Mouse (Mus musculus): ENCODE data around the gene Nop53.

Gene Nop53

GRCm38 (mm10) chr7:15945721-15946536 lies at the start of gene Nop53:
TSS of gene Nop53 (minus strand) at chr7:15946074.
- Histone ChIP-seq H3K27me3 (ENCODE audit: control insufficient read depth, insufficient read depth, low read length, poor library complexity, severe bottlenecking) (no peaks in the 10 kb centered on the region), H3K36me3 (ENCODE audit: control insufficient read depth, insufficient read depth, low read length, poor library complexity, severe bottlenecking) (peaks cover 16% of the 10 kb centered on the region)
- peak; percentile 98 for DNase-seq (ENCODE audit: low read depth, low spot score)

GRCm38 (mm10) chr7:15993789-15994188 lies 47.9 kb upstream of the Nop53 start:
- Histone ChIP-seq H3K27me3 (ENCODE audit: control insufficient read depth, insufficient read depth, low read length, poor library complexity, severe bottlenecking) (no peaks in the 10 kb centered on the region), H3K36me3 (ENCODE audit: control insufficient read depth, insufficient read depth, low read length, poor library complexity, severe bottlenecking) (no peaks in the 10 kb centered on the region; the same call in none of the 2 replicates)
- no peak for DNase-seq (ENCODE audit: low read depth, low spot score)

DNA sequence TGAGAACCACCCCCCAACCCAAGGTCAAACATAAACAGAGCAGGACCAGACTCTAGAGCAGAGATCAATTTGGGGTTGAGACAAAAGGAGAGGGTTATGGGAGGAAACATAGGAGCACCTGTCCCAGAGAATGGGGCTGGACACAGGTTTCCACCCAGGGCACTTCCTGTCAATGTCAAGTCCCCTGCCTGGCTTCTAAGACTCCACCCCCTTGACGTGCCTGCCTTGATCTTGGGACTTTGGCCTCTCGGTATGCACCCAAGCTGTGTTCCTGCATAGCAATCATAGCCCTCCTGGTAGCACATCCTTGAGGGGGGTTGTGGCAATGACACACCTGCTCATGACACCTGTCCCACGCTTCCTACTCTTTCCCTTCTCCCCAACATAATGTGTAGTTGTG lies 47.3 kb upstream of the Nop53 start:
- DNase-seq (ENCODE audit: low read depth, low spot score): no peak
- no peaks in the 10 kb centered on the region for H3K27me3 ChIP-seq (ENCODE audit: control insufficient read depth, insufficient read depth, low read length, poor library complexity, severe bottlenecking)
- H3K36me3 ChIP-seq (ENCODE audit: control insufficient read depth, insufficient read depth, low read length, poor library complexity, severe bottlenecking): no peaks in the 10 kb centered on the region; the same call in none of the 2 replicates

- H3K36me3 ChIP-seq (ENCODE audit: control insufficient read depth, insufficient read depth, low read length, poor library complexity, severe bottlenecking): peaks cover 6% of the 10 kb centered on the region
- H3K27me3 ChIP-seq (ENCODE audit: control insufficient read depth, insufficient read depth, low read length, poor library complexity, severe bottlenecking): no peaks in the 10 kb centered on the region
- DNase-seq (ENCODE audit: low read depth, low spot score): no peak
Observed at GRCm38 (mm10) chr7:15991764-15992163, 45.9 kb upstream of the Nop53 start.

DNA sequence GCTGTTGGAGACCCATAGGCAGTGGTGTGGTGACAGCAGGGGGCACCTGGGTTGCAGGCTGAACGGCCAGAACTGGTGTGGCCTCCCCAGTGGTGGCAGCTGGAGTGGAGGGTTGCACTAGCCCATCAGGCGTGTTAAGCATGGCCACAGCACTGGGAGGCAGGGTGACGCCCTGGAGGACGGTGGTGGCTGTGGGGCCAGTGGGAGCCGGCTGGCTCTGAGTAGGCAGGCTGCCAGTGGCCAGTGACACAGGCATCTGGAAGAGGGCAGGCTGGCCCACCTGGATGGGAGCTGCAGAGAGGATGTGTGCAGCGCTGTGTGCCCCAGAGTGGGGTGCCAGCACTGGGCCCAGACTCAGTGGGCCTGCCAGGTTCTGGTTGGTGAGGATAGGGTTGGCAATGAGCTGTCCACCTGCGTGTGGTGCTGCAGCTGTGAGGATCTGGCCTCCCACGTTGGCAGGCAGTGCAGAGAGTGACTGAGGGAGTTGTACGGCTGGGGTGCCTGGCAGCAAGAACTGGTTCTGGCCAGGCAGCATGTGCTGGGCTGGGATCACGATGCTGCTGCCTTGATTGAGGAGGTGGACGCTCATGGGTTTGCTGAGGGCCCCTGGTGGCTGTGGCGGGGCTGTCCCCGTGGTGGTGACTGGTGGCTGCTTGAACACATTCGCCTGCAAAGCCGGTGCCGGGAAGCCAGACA lies 41.9 kb upstream of the Nop53 start:
- Histone ChIP-seq H3K36me3 (ENCODE audit: control insufficient read depth, insufficient read depth, low read length, poor library complexity, severe bottlenecking) (peaks cover 6% of the 10 kb centered on the region), H3K27me3 (ENCODE audit: control insufficient read depth, insufficient read depth, low read length, poor library complexity, severe bottlenecking) (no peaks in the 10 kb centered on the region)
- DNase-seq (ENCODE audit: low read depth, low spot score): no peak

DNA sequence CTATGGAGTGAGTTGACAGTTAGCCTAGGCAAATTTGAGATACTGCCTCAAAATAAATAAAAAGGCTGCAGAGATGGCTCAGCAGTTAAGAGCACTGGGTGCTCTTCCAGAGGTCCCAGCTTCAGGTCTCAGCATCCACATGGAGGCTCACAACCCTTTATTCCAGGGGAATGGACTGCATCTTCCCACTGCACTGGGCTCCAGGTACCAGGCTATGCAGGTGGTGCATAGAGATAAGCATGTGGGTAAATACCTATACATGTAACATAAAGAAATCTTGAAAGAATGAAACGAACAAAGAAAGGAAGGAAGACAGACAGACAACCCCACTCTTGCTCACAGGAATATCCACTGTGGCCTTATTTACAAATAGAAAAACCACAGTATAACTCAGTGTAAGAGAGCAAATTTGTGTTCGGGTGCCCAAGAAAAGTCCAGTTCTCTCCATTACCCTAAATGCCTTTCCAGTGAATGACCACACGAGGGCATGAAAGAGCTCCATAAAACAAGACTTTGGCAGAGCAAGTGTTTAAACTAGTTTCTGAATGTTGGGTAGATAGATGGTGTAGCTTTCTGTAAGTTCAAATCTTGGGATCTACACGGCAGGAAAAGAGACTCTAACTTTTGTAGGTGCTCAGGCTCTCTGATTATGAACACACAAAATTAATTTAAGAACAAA lies 37.0 kb upstream of the Nop53 start:
- DNase-seq (ENCODE audit: low read depth, low spot score): peak; percentile 80
- H3K36me3 ChIP-seq (ENCODE audit: control insufficient read depth, insufficient read depth, low read length, poor library complexity, severe bottlenecking): peaks cover 16% of the 10 kb centered on the region
- H3K27me3 ChIP-seq (ENCODE audit: control insufficient read depth, insufficient read depth, low read length, poor library complexity, severe bottlenecking): no peaks in the 10 kb centered on the region

GRCm38 (mm10) chr7:15981538-15981937 lies 35.7 kb upstream of the Nop53 start:
- Histone ChIP-seq H3K27me3 (ENCODE audit: control insufficient read depth, insufficient read depth, low read length, poor library complexity, severe bottlenecking) (no peaks in the 10 kb centered on the region), H3K36me3 (ENCODE audit: control insufficient read depth, insufficient read depth, low read length, poor library complexity, severe bottlenecking) (peaks cover 10% of the 10 kb centered on the region)
- no peak for DNase-seq (ENCODE audit: low read depth, low spot score)

DNA sequence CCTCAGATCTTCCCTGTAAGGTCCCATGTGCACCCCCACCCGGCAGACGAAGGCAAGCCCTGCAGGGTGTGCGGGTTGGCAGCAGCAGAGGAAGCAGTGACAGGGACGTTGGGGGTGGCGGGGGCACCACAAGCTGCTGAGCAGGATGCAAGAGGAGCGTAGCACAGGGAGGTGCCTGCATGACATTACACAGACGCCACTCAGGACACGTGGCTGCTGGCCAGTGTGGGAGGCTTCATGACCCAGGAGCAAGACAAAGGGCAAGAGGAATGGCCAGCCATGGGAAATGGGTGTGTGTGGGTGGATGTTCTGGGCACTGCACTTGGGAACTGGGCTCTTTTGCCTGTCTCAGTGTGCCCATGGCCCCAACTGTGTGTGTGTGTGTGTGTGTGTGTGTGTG lies 34.4 kb upstream of the Nop53 start:
- no peak for DNase-seq (ENCODE audit: low read depth, low spot score)
- H3K27me3 ChIP-seq (ENCODE audit: control insufficient read depth, insufficient read depth, low read length, poor library complexity, severe bottlenecking): no peaks in the 10 kb centered on the region
- H3K36me3 ChIP-seq (ENCODE audit: control insufficient read depth, insufficient read depth, low read length, poor library complexity, severe bottlenecking): peaks cover 14% of the 10 kb centered on the region

GRCm38 (mm10) chr7:15975904-15976303 lies 30.0 kb upstream of the Nop53 start:
- H3K27me3 ChIP-seq (ENCODE audit: control insufficient read depth, insufficient read depth, low read length, poor library complexity, severe bottlenecking): no peaks in the 10 kb centered on the region
- peaks cover 26% of the 10 kb centered on the region for H3K36me3 ChIP-seq (ENCODE audit: control insufficient read depth, insufficient read depth, low read length, poor library complexity, severe bottlenecking)
- peak; percentile 62 for DNase-seq (ENCODE audit: low read depth, low spot score)

GRCm38 (mm10) chr7:15975451-15975850 lies 29.6 kb upstream of the Nop53 start:
- Histone ChIP-seq H3K36me3 (ENCODE audit: control insufficient read depth, insufficient read depth, low read length, poor library complexity, severe bottlenecking) (peaks cover 26% of the 10 kb centered on the region), H3K27me3 (ENCODE audit: control insufficient read depth, insufficient read depth, low read length, poor library complexity, severe bottlenecking) (no peaks in the 10 kb centered on the region)
- DNase-seq (ENCODE audit: low read depth, low spot score): no peak

DNA sequence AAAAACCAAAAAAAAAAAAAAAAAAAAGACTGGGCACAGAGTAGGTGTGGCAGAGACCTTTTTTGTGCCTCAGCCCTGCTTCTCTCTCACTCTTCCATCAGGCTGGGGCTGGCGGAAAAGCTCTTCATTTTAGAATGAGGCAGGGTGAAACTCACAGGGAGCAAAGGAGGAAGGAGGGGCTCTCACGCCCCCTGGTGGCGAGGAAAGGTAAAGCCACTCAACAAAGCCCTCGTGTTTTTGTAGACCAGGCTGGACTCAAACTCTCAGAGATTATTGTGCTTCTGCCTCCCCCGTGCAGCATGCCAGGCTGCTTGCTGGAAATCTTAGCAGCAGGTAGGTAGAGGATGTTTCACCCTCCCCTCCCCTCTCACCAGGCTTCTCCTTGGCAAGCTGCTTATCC lies 28.8 kb upstream of the Nop53 start:
- H3K27me3 ChIP-seq (ENCODE audit: control insufficient read depth, insufficient read depth, low read length, poor library complexity, severe bottlenecking): no peaks in the 10 kb centered on the region
- H3K36me3 ChIP-seq (ENCODE audit: control insufficient read depth, insufficient read depth, low read length, poor library complexity, severe bottlenecking): peaks cover 24% of the 10 kb centered on the region
- DNase-seq (ENCODE audit: low read depth, low spot score): peak; percentile 83

GRCm38 (mm10) chr7:15972247-15972646 lies 26.4 kb upstream of the Nop53 start:
- Histone ChIP-seq H3K27me3 (ENCODE audit: control insufficient read depth, insufficient read depth, low read length, poor library complexity, severe bottlenecking) (no peaks in the 10 kb centered on the region), H3K36me3 (ENCODE audit: control insufficient read depth, insufficient read depth, low read length, poor library complexity, severe bottlenecking) (peaks cover 16% of the 10 kb centered on the region)
- no peak for DNase-seq (ENCODE audit: low read depth, low spot score)

DNA sequence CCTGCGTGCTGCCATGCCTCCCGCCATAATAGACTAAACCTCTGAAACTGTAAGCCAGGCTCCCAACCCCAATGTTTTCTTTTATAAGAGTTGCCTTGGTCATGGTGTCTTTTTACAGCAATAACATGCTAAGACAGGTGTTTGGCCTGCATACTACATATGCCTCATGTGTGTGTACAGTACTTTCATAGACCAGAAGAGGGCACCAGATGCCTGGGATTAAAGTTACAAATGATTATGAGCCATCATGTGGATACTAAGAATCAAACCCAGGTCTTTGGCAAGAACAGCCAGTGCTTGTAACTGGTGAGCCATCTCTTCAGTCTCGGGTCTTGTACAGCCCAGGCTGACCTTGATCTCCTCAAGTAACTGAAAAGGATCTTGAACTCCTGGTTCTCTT lies 23.8 kb upstream of the Nop53 start:
- peak; percentile 41 for DNase-seq (ENCODE audit: low read depth, low spot score)
- peaks cover 10% of the 10 kb centered on the region for H3K36me3 ChIP-seq (ENCODE audit: control insufficient read depth, insufficient read depth, low read length, poor library complexity, severe bottlenecking)
- H3K27me3 ChIP-seq (ENCODE audit: control insufficient read depth, insufficient read depth, low read length, poor library complexity, severe bottlenecking): no peaks in the 10 kb centered on the region

DNA sequence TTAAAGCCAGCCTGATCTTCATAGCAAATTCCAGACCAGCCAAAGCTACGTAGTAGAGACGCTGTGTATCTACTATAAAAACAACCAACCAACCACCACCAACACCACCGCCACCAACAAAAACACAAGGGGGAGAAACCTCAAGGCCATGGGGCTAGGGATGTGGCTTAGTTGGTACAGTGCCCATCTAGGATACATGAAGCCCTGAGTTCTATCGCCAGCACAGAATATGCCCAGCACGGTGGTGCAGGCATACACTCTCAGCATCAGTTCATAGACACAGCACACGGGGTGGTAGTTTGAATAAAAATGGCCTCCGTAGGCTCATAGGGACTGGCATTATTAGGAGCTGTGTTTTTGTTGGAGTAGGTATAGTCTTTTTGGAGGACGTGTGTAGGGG lies 22.4 kb upstream of the Nop53 start:
- no peak for DNase-seq (ENCODE audit: low read depth, low spot score)
- H3K36me3 ChIP-seq (ENCODE audit: control insufficient read depth, insufficient read depth, low read length, poor library complexity, severe bottlenecking): peaks cover 5% of the 10 kb centered on the region; the same call in 1 of the 2 replicates
- no peaks in the 10 kb centered on the region for H3K27me3 ChIP-seq (ENCODE audit: control insufficient read depth, insufficient read depth, low read length, poor library complexity, severe bottlenecking)

DNA sequence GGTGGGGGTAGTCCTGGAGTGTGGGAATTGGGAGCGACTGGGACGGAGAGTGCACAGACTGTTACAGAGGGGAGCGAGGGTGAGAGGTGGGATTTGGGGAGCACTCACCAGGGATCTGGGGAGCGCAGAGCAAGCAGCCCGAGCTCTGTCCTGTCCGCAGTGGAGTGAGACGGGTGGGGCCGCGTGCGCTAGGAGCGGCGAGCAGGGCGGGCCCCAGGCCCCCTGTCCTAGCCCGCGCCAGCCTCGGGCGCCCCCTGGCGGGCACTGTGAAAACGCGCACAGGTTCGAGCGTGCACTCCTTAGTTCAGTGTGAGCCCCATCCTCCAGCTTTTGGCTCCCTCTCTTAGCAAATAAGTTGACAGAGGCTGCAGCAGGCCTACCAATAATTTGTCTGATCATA lies 21.4 kb upstream of the Nop53 start, which contains the start of gene Ehd2:
TSS of gene Ehd2 (minus strand) at position 256 of the 400 bp plus-strand sequence.
- DNase-seq (ENCODE audit: low read depth, low spot score): peak; percentile 79
- H3K36me3 ChIP-seq (ENCODE audit: control insufficient read depth, insufficient read depth, low read length, poor library complexity, severe bottlenecking): peaks cover 2% of the 10 kb centered on the region; the same call in 1 of the 2 replicates
- no peaks in the 10 kb centered on the region for H3K27me3 ChIP-seq (ENCODE audit: control insufficient read depth, insufficient read depth, low read length, poor library complexity, severe bottlenecking)

All from splenic B cell, adult 2 months (primary cell).